Mouse (Mus musculus): Measurements from ENCODE around the gene Ppp4r2.

Ppp4r2 gene

GRCm38 (mm10) chr6:100884594-100885225 lies 51.3 kb downstream of the Ppp4r2 start:
- DNase-seq (ENCODE audit: low spot score) = no peak

- no peak for DNase-seq (ENCODE audit: low spot score)
Measured at GRCm38 (mm10) chr6:100885376-100885775, 52.0 kb downstream of the Ppp4r2 start.

GRCm38 (mm10) chr6:100887012-100887411 lies 53.6 kb downstream of the Ppp4r2 start:
- DNase-seq (ENCODE audit: low spot score) = no peak

- DNase-seq (ENCODE audit: low spot score) = no peak
Measured at GRCm38 (mm10) chr6:100889340-100889739, 55.9 kb downstream of the Ppp4r2 start.

DNA sequence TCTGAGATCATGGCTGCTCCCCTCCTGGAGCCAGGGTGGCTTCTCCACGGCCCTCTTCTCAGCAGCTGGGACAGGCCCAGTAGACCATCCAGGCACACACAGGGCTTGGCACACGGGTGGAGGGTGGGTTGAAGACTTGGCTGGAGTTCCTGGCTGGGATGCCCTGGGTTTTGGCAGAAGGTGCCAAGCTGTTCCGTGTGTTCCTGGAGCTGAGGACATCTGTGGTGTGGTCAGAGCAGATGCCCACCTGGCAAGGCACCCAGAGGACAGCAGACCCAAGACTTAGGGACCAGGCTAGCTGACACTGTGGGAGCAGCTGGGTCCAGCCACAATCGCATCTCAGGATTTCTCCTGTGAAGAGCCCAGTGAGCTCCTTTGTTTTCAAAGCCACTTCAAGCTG lies 59.1 kb downstream of the Ppp4r2 start:
- DNase-seq (ENCODE audit: low spot score) = no peak

DNA sequence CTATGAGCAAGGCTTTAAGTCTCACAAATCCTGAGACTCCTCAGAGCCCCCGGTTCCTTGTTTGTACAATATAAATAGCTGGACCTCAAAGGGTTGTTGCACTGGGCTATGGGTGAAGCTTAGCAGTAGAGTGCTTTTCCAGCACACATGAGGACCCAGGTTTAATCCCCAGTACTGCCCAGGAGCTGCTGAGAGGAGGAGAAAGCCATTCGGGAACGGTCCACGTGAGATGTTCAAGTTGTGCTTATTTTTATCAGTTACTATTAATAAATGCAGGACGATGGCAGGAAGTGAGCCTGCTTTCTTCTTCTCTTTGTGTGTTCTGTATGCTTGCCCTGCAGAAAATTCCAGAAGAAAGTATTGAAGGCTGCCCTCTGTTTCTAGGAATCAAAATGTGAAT lies 59.7 kb downstream of the Ppp4r2 start:
- no peak for DNase-seq (ENCODE audit: low spot score)

DNA sequence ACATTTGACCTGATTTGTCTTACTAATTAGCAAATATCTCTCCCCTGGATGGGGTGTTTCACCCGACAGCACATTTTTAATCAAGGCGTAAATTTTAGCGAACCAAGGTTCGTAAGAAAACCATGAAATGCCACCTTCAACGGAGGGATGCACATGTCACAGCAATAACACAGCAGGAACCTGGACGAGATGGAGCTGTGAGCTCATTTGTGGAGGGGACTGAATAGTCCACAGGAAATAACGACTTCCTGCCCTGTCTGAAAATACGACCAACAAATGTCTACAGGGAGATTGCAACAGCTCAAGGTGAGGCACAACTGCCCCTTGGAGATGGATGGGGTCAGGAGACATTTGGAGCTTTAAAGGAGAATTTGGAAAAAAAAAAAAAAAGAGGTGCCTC lies 61.8 kb downstream of the Ppp4r2 start:
- DNase-seq (ENCODE audit: low spot score) = no peak

GRCm38 (mm10) chr6:100896883-100897282 lies 63.5 kb downstream of the Ppp4r2 start:
- DNase-seq (ENCODE audit: low spot score) = no peak

- no peak for DNase-seq (ENCODE audit: low spot score)
Measured at GRCm38 (mm10) chr6:100904463-100904862, 71.0 kb downstream of the Ppp4r2 start.

DNA sequence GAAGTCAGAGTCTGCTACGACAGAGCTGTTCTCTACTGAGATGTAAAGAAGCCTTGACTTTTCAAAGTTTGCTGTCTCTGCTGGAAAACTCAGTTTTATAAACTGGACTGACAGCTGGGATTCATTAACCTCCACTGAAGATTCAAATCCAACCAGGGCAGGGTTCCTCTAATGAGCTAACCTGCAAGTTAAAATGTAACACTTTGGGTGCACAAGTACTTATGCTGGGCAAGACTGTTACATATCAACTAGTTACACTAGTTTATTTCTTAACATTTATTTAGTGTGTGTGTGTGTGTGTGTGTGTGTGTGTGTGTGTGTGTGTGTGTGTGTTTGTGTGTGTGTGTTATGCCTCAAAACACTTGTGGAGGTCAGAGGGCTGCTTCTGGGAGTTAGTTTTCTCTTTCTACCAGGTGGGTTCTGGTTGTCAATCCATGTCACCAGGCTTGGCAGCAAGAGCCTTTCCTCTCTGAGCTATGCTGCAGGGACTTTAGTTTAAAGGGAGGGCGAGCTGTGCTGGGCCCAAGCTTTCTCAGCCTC lies 76.8 kb downstream of the Ppp4r2 start:
- DNase-seq (ENCODE audit: low spot score) = no peak
